Comparison of ENCODE assay signal across 8 mouse cellular contexts in genomic region chr5:110770448-110771158, GRCm38 (mm10). TPM values are rescaled to one million over a fixed set of nuclear protein-coding genes. Genes with fewer than 3 reads are reported as not detected.
DNase-seq lines count a peak whose midpoint lies in the region; ATAC-seq and TF ChIP-seq lines count a peak whose summit lies in the region.

Gene Ep400, minus strand, starts transcription at chr5:110770717.

- no peak for TF ChIP-seq EP300 in lung, postnatal 0 days (IDR thresholded peaks at IDR 0.05)

- H3K27me3 ChIP-seq in hindbrain, embryonic 10.5 days (ENCODE audit: insufficient read depth, poor library complexity, severe bottlenecking), result no peaks in the 10 kb centered on the region
- H3K27me3 ChIP-seq in lung, postnatal 0 days (replicated peaks; ENCODE audit: insufficient read depth, low read length), result no peaks in the 10 kb centered on the region

- H3K9me3 ChIP-seq in hindbrain, embryonic 10.5 days, result no peaks in the 10 kb centered on the region
- no peaks in the 10 kb centered on the region for H3K9me3 ChIP-seq in lung, postnatal 0 days (ENCODE audit: low read length)

- H3K4me2 ChIP-seq in lung, postnatal 0 days (replicated peaks; ENCODE audit: low read depth, low read length), result peak within 1 kb of the TSS; percentile 73

- H3K9ac ChIP-seq in lung, postnatal 0 days (replicated peaks; ENCODE audit: low read depth), result peak within 1 kb of the TSS; percentile 80

- H3K4me3 ChIP-seq in hindbrain, embryonic 10.5 days, result peak within 1 kb of the TSS; percentile 95
- H3K4me3 ChIP-seq in lung, postnatal 0 days (ENCODE audit: low read depth, low read length), result peak within 1 kb of the TSS; percentile 90

- peaks cover 37% of the 10 kb centered on the region for H3K36me3 ChIP-seq in hindbrain, embryonic 10.5 days
- H3K36me3 ChIP-seq in lung, postnatal 0 days (ENCODE audit: insufficient read depth, low read length), result peaks cover 6% of the 10 kb centered on the region; the same call in 1 of the 2 replicates

- peak; percentile 86 for TF ChIP-seq CTCF in lung, postnatal 0 days (IDR thresholded peaks at IDR 0.05)

- peak within 1 kb of the TSS; percentile 97 for H3K27ac ChIP-seq in hindbrain, embryonic 10.5 days
- peak within 1 kb of the TSS; percentile 95 for H3K27ac ChIP-seq in lung, postnatal 0 days (ENCODE audit: low read length)

- H3K4me1 ChIP-seq in hindbrain, embryonic 10.5 days (replicated peaks), result peaks cover 26% of the 10 kb centered on the region
- peaks cover 9% of the 10 kb centered on the region; the same call in 1 of the 2 replicates for H3K4me1 ChIP-seq in lung, postnatal 0 days (ENCODE audit: insufficient read depth, low read depth, low read length)

- peak; percentile 99 for DNase-seq in MN1 (ENCODE audit: low spot score)
- peak; percentile 100 for DNase-seq in cerebellum, adult 9-10 months
- peak; percentile 100 for DNase-seq in hindbrain, embryonic 10.5 days (ENCODE audit: low spot score)
- DNase-seq in layer of hippocampus, adult 9-11 months, result peak; percentile 100
- peak; percentile 100 for DNase-seq in lung, postnatal 0 days (ENCODE audit: low spot score)
- peak; percentile 100 for DNase-seq in ovary, postnatal 14 days (ENCODE audit: low spot score)
- DNase-seq in thymus, postnatal 14 days, result peak; percentile 100

- under 1% methylated on average over 83 of the region's 83 CpGs for WGBS in hindbrain, embryonic 10.5 days
- WGBS in lung, postnatal 0 days, result under 1% methylated on average over 68 of the region's 83 CpGs

- peak; percentile 94 for ATAC-seq in frontal cortex, adult (ENCODE audit: low TSS enrichment)
- peak; percentile 97 for ATAC-seq in lung, postnatal 0 days

RNA-seq across cellular contexts. Expression of gene Ep400, which starts in this region (rescaled TPM):
- polyA plus RNA-seq in hindbrain, embryonic 10.5 days (2016; fragmentation: Nextera tagmentation; extraction: Ambion mirVana), result 63.7 and 68.6 TPM in 2 replicates
- polyA plus RNA-seq in lung, postnatal 0 days (2015; fragmentation: Nextera tagmentation; extraction: Ambion mirVana), result 16.7 and 17.5 TPM in 2 replicates

Comparison
In these comparisons a context has a peak if more than half of its experiments do, and no peak if none do; other contexts are left out.
1. Peak in every context shown above with its lines: DNase-seq, ATAC-seq, H3K4me3 ChIP-seq and H3K27ac ChIP-seq.